Mouse (Mus musculus) retina, adult 2 months (tissue): ENCODE results near the gene Gm3417.
A peak's percentile ranks its signal among the peaks of the same experiment; 100 is the strongest.
"Not testable (repeated sequence)": the region's sequence is repeated elsewhere in the genome, so short reads cannot be mapped to it uniquely, and the experiment has no call there.

ENCODE experiments used
- DNase-seq: peaks from one replicate; pipeline ENCODE4 v3.0.0-alpha.2; 2012; ENCODE audit warnings: low read depth, low spot score

Gene Gm3417

DNA sequence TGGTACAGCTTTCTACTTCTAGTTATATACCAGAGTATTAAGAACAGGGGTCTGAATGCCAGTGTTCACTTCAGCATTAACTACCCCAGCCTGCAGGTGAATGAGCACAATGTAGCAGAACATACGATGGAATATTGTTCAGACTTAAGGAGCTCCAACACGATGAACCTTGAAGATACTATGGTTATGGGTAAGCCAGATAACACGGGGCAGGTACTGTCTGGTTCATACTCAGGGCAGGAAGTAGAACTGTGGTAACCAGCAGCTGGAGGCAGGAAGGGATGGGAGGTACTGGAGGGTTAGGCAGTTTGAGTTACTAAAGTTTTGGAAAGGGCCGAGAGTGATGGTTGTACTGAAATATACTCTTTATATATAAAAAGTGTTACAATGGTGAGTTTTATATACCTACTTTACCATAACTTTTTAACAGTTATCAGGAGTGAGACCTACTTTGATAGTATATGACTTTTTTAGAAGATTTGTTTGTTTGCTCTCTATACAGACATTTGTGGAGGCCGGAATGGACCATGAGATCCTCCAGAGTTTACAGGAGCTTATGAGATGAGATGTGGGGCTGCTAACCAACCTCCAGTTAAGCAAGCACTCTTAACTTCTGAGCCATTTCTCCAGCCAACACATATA lies 19.8 kb downstream of the Gm3417 start:
- no peak for DNase-seq

DNA sequence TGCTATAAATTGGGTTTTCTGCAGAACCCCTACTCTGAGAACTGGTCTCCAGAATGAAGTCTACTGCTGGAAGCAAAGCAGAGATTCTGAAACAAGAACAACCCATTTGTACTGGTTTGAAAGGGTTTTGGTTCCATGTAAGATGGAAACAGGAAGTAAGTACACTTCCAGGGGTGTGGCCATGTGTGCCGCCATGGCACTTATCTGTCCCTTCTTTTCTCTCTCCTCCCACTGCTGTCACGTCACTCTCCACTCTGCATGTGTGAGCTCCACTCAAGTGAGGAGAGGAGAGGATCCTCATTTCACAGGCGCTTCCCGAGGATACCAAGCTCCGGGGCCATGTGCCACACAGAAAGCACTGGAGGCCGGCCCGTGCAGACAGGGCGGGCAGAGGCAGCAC lies 25.1 kb downstream of the Gm3417 start:
- DNase-seq = no peak

DNA sequence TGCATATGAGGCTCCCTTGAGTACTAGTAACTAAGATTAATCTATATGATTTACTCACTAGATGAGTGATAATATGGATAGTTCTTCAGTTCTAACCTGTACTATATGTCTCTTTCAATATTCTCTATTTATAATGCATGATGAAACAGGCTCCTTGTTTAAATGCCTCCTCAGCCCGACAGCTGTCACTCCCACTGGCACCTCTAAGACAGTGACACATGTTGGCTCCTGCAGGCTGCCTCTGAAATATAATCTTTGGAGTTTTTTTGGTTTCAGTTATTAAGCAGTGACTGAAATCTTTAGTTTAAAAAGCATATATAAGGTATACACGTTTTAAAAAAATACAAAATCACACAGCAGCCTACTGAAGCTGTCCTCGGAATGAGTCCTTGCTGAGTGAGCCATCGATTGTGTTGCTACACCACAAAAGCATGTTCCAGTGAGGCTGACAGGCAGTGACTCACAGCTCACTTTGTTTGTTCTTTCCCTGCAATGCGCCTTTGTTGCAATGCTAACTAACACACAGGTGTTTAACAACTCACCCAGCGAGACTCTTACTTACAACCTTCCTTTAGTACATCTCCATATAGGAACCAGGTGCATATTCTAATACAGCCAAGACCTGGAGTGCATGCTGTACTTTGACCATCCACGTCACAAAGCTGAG lies 29.3 kb downstream of the Gm3417 start:
- no peak for DNase-seq

DNA sequence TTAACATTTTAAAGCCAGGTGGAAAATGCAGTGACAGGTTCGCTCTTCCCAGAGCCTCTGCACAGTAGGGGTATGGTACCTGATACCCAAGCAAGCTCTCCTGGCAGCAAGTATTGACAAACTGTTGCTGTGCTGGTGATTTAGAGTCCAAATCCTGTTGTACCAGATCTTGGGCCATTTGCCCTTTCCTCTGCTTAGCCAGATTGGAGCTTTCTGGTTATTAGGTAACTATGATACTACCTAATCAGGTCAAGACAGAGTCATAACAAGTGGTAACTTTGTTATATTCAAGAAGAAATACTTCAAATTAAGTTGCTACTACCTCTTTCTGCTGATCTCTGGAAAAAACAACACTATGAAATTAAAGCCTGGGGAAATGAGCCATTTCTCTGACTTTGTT lies 34.0 kb downstream of the Gm3417 start:
- no peak for DNase-seq

DNA sequence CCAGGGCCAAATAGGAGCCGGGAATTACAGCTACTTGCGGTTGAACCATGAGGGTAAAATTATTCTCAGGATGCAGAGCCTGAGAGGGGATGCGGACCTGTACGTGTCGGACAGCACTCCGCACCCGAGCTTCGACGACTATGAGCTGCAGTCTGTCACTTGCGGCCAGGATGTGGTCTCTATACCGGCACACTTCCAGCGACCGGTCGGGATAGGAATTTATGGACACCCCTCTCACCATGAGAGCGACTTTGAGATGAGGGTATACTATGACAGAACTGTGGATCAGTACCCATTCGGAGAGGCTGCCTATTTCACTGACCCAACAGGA lies 34.9 kb downstream of the Gm3417 start:
- DNase-seq = no peak

DNA sequence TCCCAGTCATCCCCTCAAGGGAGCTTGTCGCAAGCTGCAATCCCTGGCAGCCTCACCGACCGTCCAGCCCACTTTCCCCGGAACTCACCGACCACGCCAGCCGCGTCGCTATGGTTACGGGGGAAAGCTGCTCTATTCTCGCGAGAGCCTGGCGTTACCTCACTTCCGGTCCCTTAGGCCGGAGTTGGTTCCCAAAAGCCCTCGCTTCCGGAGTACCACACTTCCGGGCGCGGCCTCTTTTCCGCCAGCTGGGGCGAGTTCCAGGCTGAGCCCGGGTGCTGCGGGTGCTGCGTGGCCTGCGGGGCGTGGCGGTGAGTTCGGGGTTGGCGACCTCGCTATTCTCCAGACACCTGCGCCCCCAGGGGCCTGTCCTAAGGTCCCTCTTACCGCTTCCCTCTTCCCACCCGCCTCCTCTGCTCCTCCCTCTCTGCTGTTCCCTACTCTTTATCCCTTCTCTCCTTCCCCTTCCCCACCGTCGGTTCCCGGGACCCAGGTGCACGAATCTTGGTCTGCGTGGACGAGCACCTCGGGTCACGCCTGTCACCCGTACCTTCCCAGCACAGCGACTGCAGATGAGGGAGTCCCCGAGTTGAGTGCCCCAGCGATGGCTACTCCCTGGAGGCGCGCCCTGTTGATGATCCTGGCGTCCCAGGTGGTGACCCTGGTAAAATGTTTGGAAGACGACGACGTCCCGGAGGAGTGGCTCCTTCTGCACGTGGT lies 35.4 kb downstream of the Gm3417 start, which contains the start of the genes Wdr27 and 1600012H06Rik:
Gene Wdr27, minus strand, starts transcription at position 150 of the 720 bp plus-strand sequence.
Gene 1600012H06Rik, plus strand, starts transcription at position 176 of the 720 bp plus-strand sequence.
- peak; percentile 97 for DNase-seq

DNA sequence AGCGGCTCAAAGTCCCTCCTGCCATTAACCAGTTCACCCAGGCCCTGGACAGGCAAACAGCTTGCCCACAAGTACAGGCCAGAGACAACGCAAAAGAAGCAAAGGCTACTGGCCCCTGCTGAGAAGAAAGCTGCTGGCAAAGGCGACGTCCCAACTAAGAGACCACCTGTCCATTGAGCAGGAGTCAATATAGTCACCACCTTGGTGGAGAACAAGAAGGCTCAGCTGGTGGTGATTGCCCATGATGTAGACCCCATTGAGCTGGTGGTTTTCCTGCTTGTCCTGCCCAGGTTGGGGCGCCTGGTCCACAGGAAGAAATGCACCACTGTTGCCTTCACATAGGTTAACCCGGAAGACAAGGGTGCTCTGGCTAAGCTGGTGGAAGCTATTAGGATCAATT lies 36.4 kb downstream of the Gm3417 start:
- DNase-seq = not testable (repeated sequence)

DNA sequence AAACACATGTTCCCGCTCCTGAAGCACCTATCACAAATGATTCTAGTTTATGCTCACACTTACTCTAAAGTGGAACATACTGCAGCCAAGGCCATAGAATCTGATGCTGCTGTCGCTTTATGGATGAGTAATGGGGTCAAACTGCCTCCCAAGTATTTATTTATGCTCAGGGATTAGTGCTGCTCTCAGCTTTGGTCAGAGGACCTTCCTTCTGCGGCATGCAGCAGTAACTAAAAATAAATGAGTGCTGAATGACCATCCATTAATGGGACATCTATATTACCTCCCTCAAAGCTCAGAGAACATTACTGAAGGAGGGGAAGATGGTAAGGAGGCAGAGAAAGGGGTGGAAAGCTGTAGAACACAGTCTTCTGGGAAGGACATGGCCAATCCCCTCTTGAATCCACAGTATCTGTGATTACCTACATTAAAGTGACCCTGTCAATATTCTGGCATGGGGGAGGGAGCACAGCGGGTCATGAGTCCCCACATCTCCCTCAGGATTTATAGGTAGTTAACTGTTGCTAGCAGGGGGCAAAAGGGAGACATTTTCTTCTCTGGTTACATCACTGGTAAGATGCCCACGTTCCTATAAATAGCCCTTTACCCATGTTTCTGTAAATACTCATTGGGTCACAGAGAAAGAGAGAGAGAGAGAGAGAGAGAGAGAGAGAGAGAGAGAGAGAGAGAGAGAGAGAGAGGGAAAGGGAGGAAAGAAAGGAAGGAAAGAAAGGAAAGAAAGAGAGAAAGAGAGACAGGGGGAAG lies 42.6 kb downstream of the Gm3417 start:
- no peak for DNase-seq

DNA sequence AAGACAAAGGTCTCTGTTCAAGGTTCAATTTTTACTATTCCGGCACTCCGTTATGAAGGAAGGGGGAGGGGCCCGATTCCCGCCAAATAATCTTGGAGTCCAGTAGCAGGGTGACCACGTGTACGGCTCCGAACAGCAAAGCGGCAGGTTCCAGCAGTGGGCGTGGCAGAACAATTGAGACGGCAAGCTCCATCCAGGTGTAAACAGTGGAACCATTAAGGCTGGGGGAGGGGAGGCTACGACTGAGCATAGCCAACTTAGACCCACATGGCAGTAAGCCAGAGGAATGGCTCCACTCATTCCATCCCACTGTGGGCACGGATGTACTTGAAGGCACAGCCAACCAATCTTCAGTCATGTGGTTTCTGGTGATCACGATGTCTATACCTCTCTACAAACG lies 43.3 kb downstream of the Gm3417 start:
- not testable (repeated sequence) for DNase-seq

DNA sequence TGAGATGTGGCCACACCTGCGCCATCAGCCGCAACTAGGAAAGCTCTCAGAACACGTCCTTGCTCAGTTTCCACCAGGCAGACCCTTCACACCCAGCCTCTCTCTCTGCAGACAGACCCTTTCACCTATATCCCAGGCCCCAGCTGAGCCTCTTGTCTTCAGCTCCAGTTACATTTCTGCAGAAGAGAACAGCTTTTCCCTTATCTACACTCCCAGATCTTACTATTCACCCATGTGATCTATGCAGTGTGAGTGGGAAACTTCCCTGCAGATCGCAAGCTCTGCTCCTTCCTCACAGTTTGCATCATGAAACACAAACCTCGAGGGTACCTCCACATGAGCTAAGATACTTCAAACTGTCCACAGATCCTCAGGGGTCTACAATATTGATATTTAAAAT lies 47.1 kb downstream of the Gm3417 start:
- DNase-seq = no peak

DNA sequence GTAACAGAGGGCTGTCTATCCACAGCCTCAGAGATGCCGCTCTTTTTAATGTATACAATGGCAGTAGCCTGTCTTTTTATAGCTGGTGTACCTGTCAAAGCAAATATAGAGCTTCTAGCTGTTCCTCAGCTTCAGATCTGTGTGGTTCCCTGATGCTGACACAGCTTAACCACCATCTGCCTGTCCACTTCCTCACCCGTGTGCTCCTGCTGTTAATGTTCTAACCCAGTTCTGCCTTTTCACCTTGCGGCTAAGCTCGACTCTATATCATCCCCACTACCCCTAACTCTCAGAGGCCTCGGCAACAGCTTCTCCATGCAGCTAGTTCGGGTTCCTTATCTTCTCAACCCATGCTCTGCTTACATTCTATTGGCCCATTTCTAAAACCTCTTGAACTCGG lies 47.9 kb downstream of the Gm3417 start:
- DNase-seq = no peak

DNA sequence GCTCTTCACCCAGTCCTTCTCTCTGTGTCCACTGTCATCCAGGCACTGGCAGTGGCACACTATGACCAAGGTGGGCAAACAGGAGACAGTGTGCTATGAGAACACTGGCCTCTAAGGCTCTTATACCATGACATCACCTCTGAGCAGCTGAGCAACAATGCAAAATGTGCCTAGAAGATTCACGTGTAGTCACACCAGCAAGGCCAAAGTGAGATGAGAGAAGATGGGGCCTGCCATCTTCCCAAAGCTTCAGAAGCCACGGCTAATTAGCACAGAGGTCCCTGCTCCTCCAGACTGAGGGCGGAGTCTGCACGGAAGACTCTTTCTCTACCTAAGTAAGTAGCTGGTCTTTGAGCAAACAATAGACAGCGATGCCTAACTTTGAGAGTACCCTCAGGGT lies 50.0 kb downstream of the Gm3417 start:
- DNase-seq = no peak

DNA sequence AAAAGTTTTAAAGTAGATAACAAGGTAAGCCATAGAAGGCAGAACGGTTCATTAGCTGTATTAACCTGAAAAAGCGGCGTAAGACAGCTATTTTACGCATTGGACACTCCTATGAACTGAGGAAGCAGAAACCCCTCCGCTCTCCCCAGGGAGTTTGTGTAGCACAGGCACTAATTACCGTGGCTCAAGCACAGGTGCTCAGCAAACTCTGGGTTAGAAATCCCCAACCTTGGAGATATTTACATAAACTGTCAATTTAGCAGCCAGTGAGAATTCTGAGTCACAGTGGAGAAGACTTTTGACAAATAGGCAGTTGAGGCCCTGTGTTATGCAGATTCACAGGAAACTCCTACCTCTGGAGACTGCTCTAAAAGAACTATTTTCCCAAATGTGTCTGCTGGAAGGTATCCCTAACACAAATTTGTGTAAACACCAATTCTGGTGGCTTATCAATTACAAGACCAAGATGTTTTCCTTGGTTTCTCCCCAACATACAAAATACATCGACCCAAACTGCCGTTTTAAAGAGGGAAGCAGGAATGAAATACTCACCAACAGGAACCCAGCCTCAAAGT lies 50.9 kb downstream of the Gm3417 start:
- DNase-seq = no peak

DNA sequence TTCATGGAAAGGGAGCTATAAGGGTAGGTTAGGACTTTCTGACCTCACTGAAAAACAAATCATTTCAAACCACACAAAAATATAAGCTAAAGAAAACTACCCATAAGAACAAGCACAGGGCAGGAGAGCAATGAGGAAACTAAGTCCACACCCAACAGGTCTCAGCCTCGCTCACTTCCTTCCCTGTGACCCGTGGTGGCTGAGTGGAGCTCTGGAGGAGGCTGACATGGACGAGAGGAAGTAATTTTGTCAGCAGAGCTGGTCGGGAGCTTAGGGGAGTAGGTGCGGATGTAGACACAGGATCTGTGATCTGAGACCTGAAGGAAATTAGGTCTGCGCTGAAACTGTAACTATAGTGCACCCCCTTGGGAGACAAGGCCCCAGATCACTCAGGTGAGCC lies 57.0 kb downstream of the Gm3417 start:
- no peak for DNase-seq

DNA sequence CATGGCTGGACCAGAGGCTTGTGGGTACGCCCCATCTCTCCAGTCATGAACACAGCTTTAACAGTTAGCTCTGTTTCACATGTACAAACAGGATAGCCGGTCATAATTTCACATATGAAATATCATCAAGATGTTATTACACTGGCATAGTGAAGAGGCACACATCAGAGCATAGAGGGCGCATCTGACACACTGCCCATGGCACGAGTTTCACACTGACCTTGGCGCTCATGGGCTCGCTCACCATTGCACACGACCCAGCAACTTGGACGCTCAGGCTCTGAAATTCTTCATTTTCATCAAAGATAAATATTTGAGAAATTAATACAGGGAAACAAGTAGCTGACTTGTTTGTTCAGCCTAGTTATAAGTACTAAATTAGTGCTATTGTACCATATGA lies 60.7 kb downstream of the Gm3417 start:
- no peak for DNase-seq

DNA sequence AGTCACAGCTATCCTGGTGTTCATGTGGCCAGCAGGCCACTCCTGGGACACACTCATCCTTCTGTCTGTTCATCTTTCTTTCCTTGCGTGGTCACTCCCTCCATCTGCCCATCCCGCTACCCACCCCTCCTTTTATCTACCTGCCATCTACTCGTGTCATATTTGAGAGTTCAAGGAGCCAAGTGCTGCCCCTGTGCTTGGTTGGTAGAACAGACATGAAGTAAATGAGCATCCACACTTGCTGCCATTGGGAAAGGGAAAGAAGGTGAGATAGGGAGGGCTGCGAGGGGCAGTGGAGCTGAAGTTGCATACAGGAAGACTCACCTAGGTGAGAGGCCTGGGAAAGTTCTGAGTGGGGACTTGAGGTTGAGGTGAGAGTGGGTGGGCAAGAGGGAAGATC lies 64.2 kb downstream of the Gm3417 start:
- no peak for DNase-seq
